Mouse (Mus musculus): ENCODE data around the gene Izumo1r.

The Izumo1r gene

GRCm38 (mm10) chr9:14904741-14905475, 1.2 kb upstream of the Izumo1r start:
- CTCF ChIA-PET, result interaction anchor here (0.6 kb wide), 1 partner anchor 113 kb away, joined by 3 read pairs; no protein-coding TSS in a partner anchor

GRCm38 (mm10) chr9:14903006-14903405, 743 bp downstream of the Izumo1r start:
- CTCF ChIA-PET, result no interaction called here

GRCm38 (mm10) chr9:14902416-14902815, 1.3 kb downstream of the Izumo1r start:
- CTCF ChIA-PET, result no interaction called here

- CTCF ChIA-PET, result no interaction called here
Observed at GRCm38 (mm10) chr9:14901757-14902156, 2.0 kb downstream of the Izumo1r start.

GRCm38 (mm10) chr9:14897102-14897501, 6.6 kb downstream of the Izumo1r start:
- CTCF ChIA-PET, result no interaction called here

- CTCF ChIA-PET, result interaction anchor here (1.2 kb wide), 1 partner anchor 11 kb away, joined by 3 read pairs; no protein-coding TSS in a partner anchor
Observed at GRCm38 (mm10) chr9:14895237-14895835, 8.4 kb downstream of the Izumo1r start.

- CTCF ChIA-PET, result no interaction called here
Observed at GRCm38 (mm10) chr9:14894628-14895027, 9.1 kb downstream of the Izumo1r start.

- CTCF ChIA-PET, result no interaction called here
Observed at GRCm38 (mm10) chr9:14893388-14893787, 10.4 kb downstream of the Izumo1r start.

GRCm38 (mm10) chr9:14891891-14892290, 11.9 kb downstream of the Izumo1r start:
- CTCF ChIA-PET, result no interaction called here

- CTCF ChIA-PET, result no interaction called here
Observed at GRCm38 (mm10) chr9:14890699-14891098, 13.1 kb downstream of the Izumo1r start.

- CTCF ChIA-PET, result no interaction called here
Observed at GRCm38 (mm10) chr9:14888671-14889070, 15.1 kb downstream of the Izumo1r start.

- CTCF ChIA-PET, result no interaction called here
Observed at GRCm38 (mm10) chr9:14887787-14888382, 15.9 kb downstream of the Izumo1r start.

GRCm38 (mm10) chr9:14885954-14886353, 17.8 kb downstream of the Izumo1r start:
- CTCF ChIA-PET, result no interaction called here

GRCm38 (mm10) chr9:14885151-14885550, 18.6 kb downstream of the Izumo1r start:
- CTCF ChIA-PET, result no interaction called here

GRCm38 (mm10) chr9:14884641-14885040, 19.1 kb downstream of the Izumo1r start:
- CTCF ChIA-PET, result no interaction called here

- CTCF ChIA-PET, result interaction anchor here (0.6 kb wide), 1 partner anchor 8 kb away, joined by 3 read pairs; no protein-coding TSS in a partner anchor
Observed at GRCm38 (mm10) chr9:14876566-14876965, 27.2 kb downstream of the Izumo1r start.

GRCm38 (mm10) chr9:14875743-14876507, 27.8 kb downstream of the Izumo1r start:
- CTCF ChIA-PET, result no interaction called here

- CTCF ChIA-PET, result interaction anchor here (0.9 kb wide), 1 partner anchor 143 kb away, joined by 3 read pairs; no protein-coding TSS in a partner anchor
Observed at GRCm38 (mm10) chr9:14872181-14872930, 31.4 kb downstream of the Izumo1r start.

- CTCF ChIA-PET, result no interaction called here
Observed at GRCm38 (mm10) chr9:14871536-14871935, 32.2 kb downstream of the Izumo1r start.

GRCm38 (mm10) chr9:14870802-14871201, 32.9 kb downstream of the Izumo1r start:
- CTCF ChIA-PET, result no interaction called here

GRCm38 (mm10) chr9:14870377-14870776, 33.4 kb downstream of the Izumo1r start:
- CTCF ChIA-PET, result no interaction called here
